Mouse (Mus musculus): ENCODE results near the gene Ociad2. TPM values are rescaled to one million over a fixed set of nuclear protein-coding genes. Genes with fewer than 3 reads are reported as not detected.
A peak's percentile ranks its signal among the peaks of the same experiment; 100 is the strongest.

Gene Ociad2
- polyA plus RNA-seq, 1 experiment from 2014 or later: 5.9 TPM

DNA sequence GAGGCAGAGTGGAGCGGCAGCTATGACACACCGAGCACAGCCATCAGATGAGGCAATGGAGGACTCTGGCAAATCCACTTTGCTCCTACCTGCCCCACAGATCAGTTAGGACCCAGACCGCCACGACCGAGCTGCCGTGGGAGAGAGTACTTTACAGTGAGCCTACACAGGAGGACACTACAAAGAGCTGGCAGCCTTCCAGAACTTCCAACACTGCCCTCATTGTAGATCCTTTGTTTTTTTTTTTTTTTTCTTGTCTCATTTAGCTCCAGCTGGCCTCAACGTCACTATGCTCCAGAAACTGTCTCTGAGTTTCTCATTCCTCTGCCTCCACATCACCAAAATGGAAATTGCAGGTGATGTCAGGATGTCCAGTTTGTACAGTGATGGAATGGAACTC lies 12.7 kb upstream of the Ociad2 start:
- H3K27me3 ChIP-seq: peaks cover 8% of the 10 kb centered on the region; the same call in 1 of the 2 replicates
- no peaks in the 10 kb centered on the region for H3K36me3 ChIP-seq (replicated peaks)
- H3K9me3 ChIP-seq (replicated peaks): no peaks in the 10 kb centered on the region
- no peak for ATAC-seq (ENCODE audit: insufficient read depth)
- H3K4me2 ChIP-seq: peak overlapping the region; percentile 14; the same call in 1 of the 2 replicates
- H3K4me1 ChIP-seq (replicated peaks): peaks cover 54% of the 10 kb centered on the region
- H3K4me3 ChIP-seq (replicated peaks): no peak overlapping the region
- 67% methylated on average over 7 of the region's 7 CpGs for WGBS (ENCODE audit: insufficient replicate concordance)
- no peak overlapping the region for H3K27ac ChIP-seq (replicated peaks)
- H3K9ac ChIP-seq: no peak overlapping the region

GRCm38 (mm10) chr5:73351796-73352195 lies 11.0 kb upstream of the Ociad2 start:
- H3K4me1 ChIP-seq (replicated peaks): peaks cover 52% of the 10 kb centered on the region
- H3K27me3 ChIP-seq: peaks cover 18% of the 10 kb centered on the region
- WGBS (ENCODE audit: insufficient replicate concordance): 78% methylated on average over 1 of the region's 1 CpGs
- no peaks in the 10 kb centered on the region for H3K9me3 ChIP-seq (replicated peaks)
- H3K9ac ChIP-seq: no peak overlapping the region
- no peak overlapping the region for H3K4me2 ChIP-seq
- H3K4me3 ChIP-seq (replicated peaks): no peak overlapping the region
- H3K27ac ChIP-seq (replicated peaks): no peak overlapping the region; the same call in 1 of the 2 replicates
- no peaks in the 10 kb centered on the region for H3K36me3 ChIP-seq (replicated peaks)
- no peak for ATAC-seq (ENCODE audit: insufficient read depth)

- Histone ChIP-seq H3K36me3 (replicated peaks) (no peaks in the 10 kb centered on the region), H3K4me2 (no peak overlapping the region), H3K27ac (replicated peaks) (no peak overlapping the region), H3K4me1 (replicated peaks) (peaks cover 38% of the 10 kb centered on the region), H3K27me3 (peaks cover 34% of the 10 kb centered on the region), H3K9me3 (replicated peaks) (no peaks in the 10 kb centered on the region), H3K4me3 (replicated peaks) (no peak overlapping the region), H3K9ac (no peak overlapping the region)
- WGBS (ENCODE audit: insufficient replicate concordance): 58% methylated on average over 5 of the region's 5 CpGs
- no peak for ATAC-seq (ENCODE audit: insufficient read depth)
Measured at GRCm38 (mm10) chr5:73349514-73349913, 8.7 kb upstream of the Ociad2 start.

GRCm38 (mm10) chr5:73345254-73345653 lies 4.4 kb upstream of the Ociad2 start:
- ATAC-seq (ENCODE audit: insufficient read depth): no peak
- no peaks in the 10 kb centered on the region for H3K36me3 ChIP-seq (replicated peaks)
- no peak overlapping the region for H3K9ac ChIP-seq
- H3K4me1 ChIP-seq (replicated peaks): peaks cover 25% of the 10 kb centered on the region
- no peaks in the 10 kb centered on the region for H3K9me3 ChIP-seq (replicated peaks)
- H3K27ac ChIP-seq (replicated peaks): no peak overlapping the region
- WGBS (ENCODE audit: insufficient replicate concordance): 84% methylated on average over 4 of the region's 4 CpGs
- H3K4me3 ChIP-seq (replicated peaks): no peak overlapping the region
- H3K4me2 ChIP-seq: no peak overlapping the region
- peaks cover 61% of the 10 kb centered on the region for H3K27me3 ChIP-seq

- Histone ChIP-seq H3K4me1 (replicated peaks) (peaks cover 25% of the 10 kb centered on the region), H3K27me3 (peaks cover 71% of the 10 kb centered on the region), H3K4me2 (no peak overlapping the region), H3K36me3 (replicated peaks) (no peaks in the 10 kb centered on the region), H3K9me3 (replicated peaks) (no peaks in the 10 kb centered on the region), H3K9ac (no peak overlapping the region), H3K27ac (replicated peaks) (no peak overlapping the region), H3K4me3 (replicated peaks) (no peak overlapping the region)
- WGBS (ENCODE audit: insufficient replicate concordance): 74% methylated on average over 10 of the region's 10 CpGs
- ATAC-seq (ENCODE audit: insufficient read depth): no peak
Measured at GRCm38 (mm10) chr5:73344310-73344709, 3.5 kb upstream of the Ociad2 start.

GRCm38 (mm10) chr5:73342701-73343355 lies 2.0 kb upstream of the Ociad2 start:
- ATAC-seq (ENCODE audit: insufficient read depth): no peak
- H3K4me2 ChIP-seq: no peak overlapping the region
- peaks cover 77% of the 10 kb centered on the region for H3K27me3 ChIP-seq
- WGBS (ENCODE audit: insufficient replicate concordance): 74% methylated on average over 22 of the region's 22 CpGs
- H3K9me3 ChIP-seq (replicated peaks): no peaks in the 10 kb centered on the region
- H3K4me1 ChIP-seq (replicated peaks): peaks cover 26% of the 10 kb centered on the region
- no peaks in the 10 kb centered on the region for H3K36me3 ChIP-seq (replicated peaks)
- H3K9ac ChIP-seq: no peak overlapping the region
- H3K4me3 ChIP-seq (replicated peaks): no peak overlapping the region
- no peak overlapping the region for H3K27ac ChIP-seq (replicated peaks)

DNA sequence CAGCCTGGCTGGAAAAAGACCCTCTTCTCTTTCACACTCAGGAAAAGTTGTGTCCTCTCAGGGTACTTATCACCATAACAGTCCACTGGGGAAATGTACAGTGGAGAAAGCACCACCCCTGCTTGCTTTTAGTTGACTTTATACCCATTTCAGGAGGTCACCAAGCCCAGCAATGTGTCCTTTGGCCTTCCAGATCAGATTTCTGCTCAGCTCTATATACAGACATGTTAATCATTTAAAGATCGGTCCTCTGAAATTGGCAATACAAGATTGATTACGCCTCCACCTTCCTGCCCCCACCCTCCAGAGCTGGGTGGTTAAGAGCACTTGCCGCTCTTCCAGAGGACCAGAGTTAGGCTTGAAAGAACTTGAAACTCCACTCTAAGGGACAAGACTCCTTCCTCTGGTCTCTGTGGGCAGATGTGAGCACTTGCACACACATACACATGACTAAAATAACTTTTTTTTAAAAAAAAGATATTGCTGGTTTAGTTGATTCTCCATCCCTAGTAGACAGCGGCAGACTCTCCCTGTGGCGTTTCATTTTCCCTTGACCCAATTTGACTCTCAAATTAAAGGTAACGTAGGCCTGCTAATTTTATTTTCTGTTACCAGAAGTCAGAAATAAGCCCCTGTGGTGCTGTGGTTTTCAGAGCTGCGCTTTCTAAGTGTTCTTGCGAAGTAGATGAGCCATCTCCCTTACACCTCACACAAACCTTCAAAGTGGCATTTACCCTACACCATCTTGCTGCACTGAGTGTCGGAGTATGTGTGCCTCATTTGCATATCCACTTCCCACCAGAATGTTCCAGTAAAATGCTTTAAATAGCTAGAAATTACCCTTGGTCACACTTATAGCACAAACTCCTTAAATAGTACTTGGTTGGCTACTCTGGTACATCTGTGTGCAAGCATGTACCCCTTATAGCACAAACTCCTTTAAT lies 777 bp downstream of the Ociad2 start:
- Histone ChIP-seq H3K4me2 (no peak overlapping the region), H3K27me3 (peaks cover 83% of the 10 kb centered on the region)

DNA sequence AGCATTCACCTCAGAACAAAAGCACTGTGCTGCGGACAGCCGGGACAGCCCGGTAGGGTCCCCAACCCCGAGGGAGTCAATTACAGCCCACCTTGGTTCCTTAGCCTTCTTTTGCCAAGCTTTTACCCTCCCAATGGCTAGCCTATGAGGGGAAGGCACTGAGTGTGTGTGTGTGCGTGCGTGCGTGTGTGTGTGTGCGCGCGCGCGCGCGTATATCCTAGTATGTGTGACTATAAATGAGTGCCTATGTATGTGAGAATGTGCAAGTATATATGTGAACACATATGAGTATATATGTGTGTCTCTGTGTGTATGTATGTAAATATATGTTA lies 2.0 kb downstream of the Ociad2 start:
- H3K36me3 ChIP-seq (replicated peaks): no peaks in the 10 kb centered on the region
- peak overlapping the region; percentile 77 for H3K4me2 ChIP-seq
- 51% methylated on average over 14 of the region's 14 CpGs for WGBS (ENCODE audit: insufficient replicate concordance)
- peaks cover 30% of the 10 kb centered on the region for H3K4me1 ChIP-seq (replicated peaks)
- peak; percentile 33; the same call in 1 of the 2 replicates for ATAC-seq (ENCODE audit: insufficient read depth)
- peaks cover 78% of the 10 kb centered on the region for H3K27me3 ChIP-seq
- H3K9ac ChIP-seq: no peak overlapping the region
- no peaks in the 10 kb centered on the region for H3K9me3 ChIP-seq (replicated peaks)
- no peak overlapping the region for H3K27ac ChIP-seq (replicated peaks)
- peak overlapping the region; percentile 58 for H3K4me3 ChIP-seq (replicated peaks)

More for the DNA sequence above, 777 bp downstream of the Ociad2 start:
- ATAC-seq (ENCODE audit: insufficient read depth): peak; percentile 32; the same call in 1 of the 2 replicates
- no peak overlapping the region for H3K9ac ChIP-seq
- peaks cover 30% of the 10 kb centered on the region for H3K4me1 ChIP-seq (replicated peaks)
- no peaks in the 10 kb centered on the region for H3K36me3 ChIP-seq (replicated peaks)
- H3K27ac ChIP-seq (replicated peaks): no peak overlapping the region
- 76% methylated on average over 9 of the region's 9 CpGs for WGBS (ENCODE audit: insufficient replicate concordance)
- H3K4me3 ChIP-seq (replicated peaks): no peak overlapping the region
- no peaks in the 10 kb centered on the region for H3K9me3 ChIP-seq (replicated peaks)

DNA sequence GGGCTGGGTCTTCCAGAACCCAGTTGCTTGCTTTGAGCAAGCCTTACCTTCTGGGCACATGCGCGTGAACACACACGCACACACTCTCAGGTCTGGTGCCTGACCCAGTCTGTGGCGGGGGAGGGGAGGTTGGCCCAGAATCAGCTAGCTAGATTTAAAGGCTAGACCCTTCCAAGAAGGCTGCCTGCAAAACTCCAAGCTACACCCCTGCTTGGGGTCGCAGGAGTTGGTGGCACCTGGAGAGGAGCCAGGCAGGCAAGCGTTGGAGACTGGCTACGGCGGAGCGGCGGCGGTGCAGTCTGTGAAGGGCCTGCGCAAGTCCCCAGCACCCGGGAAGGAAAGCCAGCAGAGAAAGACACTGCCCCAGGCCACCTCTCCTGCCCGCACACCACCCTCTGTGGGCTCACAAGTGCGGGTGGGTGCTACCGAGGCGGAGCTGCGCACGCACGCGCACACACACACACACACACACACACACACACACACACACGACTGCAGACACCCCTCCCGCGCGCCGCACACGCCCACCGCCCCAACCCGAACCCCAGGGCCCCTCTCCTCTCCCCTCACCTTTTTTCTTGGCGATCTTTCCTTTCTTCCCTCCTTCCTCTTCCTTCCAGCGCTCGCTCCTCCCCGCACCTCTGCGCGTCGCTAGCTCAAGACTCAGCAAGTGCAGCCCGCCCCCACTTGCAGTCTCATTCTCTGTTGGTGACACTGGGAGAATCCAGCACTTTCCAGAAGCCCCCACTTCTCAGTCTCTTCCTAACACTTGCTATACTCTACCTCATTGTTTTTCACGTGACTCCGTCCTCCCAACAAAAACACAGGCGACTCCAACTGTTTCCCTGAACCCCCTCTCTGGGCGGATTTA lies 2.6 kb downstream of the Ociad2 start:
- peak overlapping the region; percentile 77 for H3K4me2 ChIP-seq
- peaks cover 30% of the 10 kb centered on the region for H3K4me1 ChIP-seq (replicated peaks)
- no peaks in the 10 kb centered on the region for H3K36me3 ChIP-seq (replicated peaks)
- ATAC-seq (ENCODE audit: insufficient read depth): peak; percentile 26; the same call in 1 of the 2 replicates
- peak overlapping the region; percentile 58 for H3K4me3 ChIP-seq (replicated peaks)
- WGBS (ENCODE audit: insufficient replicate concordance): 7% methylated on average over 38 of the region's 41 CpGs
- H3K27ac ChIP-seq (replicated peaks): no peak overlapping the region
- peaks cover 79% of the 10 kb centered on the region for H3K27me3 ChIP-seq
- no peaks in the 10 kb centered on the region for H3K9me3 ChIP-seq (replicated peaks)
- peak overlapping the region; percentile 37 for H3K9ac ChIP-seq

GRCm38 (mm10) chr5:73336448-73336847 lies 4.4 kb downstream of the Ociad2 start:
- no peak overlapping the region for H3K27ac ChIP-seq (replicated peaks)
- H3K4me1 ChIP-seq (replicated peaks): peaks cover 26% of the 10 kb centered on the region
- H3K4me3 ChIP-seq (replicated peaks): no peak overlapping the region
- WGBS (ENCODE audit: insufficient replicate concordance): 67% methylated on average over 5 of the region's 5 CpGs
- no peaks in the 10 kb centered on the region for H3K9me3 ChIP-seq (replicated peaks)
- ATAC-seq (ENCODE audit: insufficient read depth): no peak
- no peak overlapping the region for H3K9ac ChIP-seq
- H3K4me2 ChIP-seq: no peak overlapping the region
- no peaks in the 10 kb centered on the region for H3K36me3 ChIP-seq (replicated peaks)
- H3K27me3 ChIP-seq: peaks cover 70% of the 10 kb centered on the region

Measured in liver, embryonic 15.5 days (tissue).